Mouse (Mus musculus): ENCODE results near the gene Gm15056. TPM values are rescaled to one million over a fixed set of nuclear protein-coding genes. Genes with fewer than 3 reads are reported as not detected.

The Gm15056 gene
- total RNA-seq (2023) = not detected

DNA sequence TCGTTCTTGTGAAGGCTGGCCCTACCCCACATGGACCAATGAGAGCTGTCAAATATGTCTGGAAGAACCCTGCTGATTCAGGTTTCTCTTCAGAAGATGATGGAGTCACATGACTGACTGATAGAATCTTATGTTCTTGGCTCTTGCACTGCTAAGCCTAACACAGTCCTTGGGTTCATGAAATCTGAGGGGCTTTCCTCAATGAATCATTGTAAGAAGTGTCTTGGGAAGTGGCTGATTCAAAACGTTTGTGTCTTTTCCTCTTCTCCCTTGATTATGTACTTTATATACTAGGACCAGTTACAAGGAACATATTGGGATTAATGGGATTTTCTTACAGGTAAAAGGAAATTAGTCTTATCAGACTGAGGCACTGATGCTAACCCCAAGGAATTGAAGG is at the start of gene Gm15056:
TSS of gene Gm15056 (minus strand) at position 101 of the 400 bp plus-strand sequence.

DNA sequence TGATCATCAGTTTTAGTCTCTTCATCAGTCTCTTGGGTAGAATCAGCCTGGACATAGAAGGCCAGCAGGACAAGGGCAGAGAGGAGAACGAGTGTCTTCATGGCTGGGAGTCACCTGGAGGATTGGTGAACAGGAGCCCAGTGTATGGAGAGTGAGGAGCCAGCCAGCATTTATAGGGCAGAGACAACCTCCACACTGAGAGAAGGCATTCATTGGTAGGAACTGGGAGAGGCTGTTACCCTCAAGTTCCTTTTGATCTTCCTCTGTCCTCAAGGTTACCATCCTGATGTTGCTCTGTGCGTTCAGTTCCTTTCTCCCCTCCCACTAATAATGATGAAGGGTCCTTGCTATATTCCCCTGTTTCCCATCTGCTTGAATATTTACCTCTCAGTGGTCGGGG is 42.2 kb upstream of the Gm15056 start, which contains the start of gene AY761185:
TSS of gene AY761185 (minus strand) at position 101 of the 400 bp plus-strand sequence.

DNA sequence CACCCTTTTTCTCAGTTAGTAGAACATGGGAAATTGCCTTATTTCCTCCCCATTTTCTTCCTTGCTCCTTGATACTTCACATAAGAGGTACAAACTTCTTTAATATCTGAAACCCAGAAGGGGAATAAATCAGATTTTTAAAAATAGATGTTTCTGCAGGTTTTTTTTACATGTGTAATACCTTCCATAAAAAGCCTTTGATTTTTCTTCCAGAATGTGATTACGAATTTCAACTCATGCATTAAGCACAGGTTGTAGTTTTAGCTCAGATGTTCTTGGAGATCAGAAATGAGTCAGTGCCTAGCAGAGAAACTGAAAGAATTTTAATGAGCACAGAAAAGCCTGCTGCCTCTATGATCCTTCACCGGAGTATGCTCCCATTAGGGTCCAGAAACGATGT is 19.5 kb upstream of the Gm15056 start, which contains the start of gene Gm6040:
TSS of gene Gm6040 (minus strand) at position 101 of the 400 bp plus-strand sequence.

DNA sequence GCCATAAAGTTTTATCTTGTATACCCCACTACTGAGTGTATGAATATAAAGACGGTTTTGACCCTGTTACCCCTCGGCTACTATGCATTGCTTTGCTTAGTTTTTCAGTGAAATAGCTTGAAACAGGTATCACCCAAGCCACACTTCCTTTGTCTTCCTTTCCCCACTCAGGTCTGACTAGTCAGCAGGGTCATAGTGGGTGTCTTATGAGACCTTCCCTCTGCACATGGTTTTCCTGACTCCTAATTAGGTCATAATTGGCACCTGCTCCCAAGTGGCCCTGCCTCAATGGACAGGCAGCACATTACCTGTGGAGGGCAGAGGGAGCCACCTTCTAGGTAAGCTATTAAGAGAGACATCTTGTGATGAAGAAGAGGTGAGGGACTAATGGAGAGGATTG is 10.1 kb downstream of the Gm15056 start, which contains the start of gene Defb33:
TSS of gene Defb33 (plus strand) at position 301 of the 400 bp plus-strand sequence.

Other genes starting within 250 kb of the Gm15056 start
- gene Defb33, start 10.0 kb downstream of the Gm15056 start, total RNA-seq (2023) = not detected
- not detected for gene Gm6040, start 19.4 kb upstream of the Gm15056 start, total RNA-seq (2023)
- not detected for gene AY761185, start 42.1 kb upstream of the Gm15056 start, total RNA-seq (2023)
- not detected for gene Defa21, start 122.9 kb upstream of the Gm15056 start, total RNA-seq (2023)
- not detected for gene Defa23, start 152.4 kb upstream of the Gm15056 start, total RNA-seq (2023)
- gene Defa35, start 162.4 kb upstream of the Gm15056 start, total RNA-seq (2023) = not detected
- not detected for gene Defa25, start 181.8 kb upstream of the Gm15056 start, total RNA-seq (2023)
- gene Gm14851, start 193.4 kb upstream of the Gm15056 start, total RNA-seq (2023) = not detected
- gene Defa30, start 232.0 kb upstream of the Gm15056 start, total RNA-seq (2023) = not detected

Measured in neutrophil, adult 83 days (primary cell).